Mouse (Mus musculus): Measurements from ENCODE around the gene Ttc7.

DNA sequence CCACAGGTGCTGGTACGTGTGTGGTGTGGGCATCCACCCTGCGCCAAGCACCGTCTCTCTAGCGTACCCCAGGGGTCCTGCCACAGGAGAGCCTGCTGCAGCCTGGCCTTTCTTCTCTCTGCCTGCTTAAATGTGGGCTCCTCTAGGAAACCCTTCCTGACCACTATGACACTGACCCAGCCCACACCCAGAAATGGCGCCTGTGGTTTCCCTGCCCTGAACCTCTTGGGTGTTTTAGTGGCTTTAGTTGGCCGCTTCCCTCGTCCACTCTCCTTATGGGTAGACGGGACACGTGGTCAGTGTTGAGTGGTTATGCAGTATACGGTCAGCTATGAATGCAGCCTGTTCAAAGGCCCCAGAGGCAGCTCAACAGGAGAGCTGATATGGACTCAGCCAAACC lies 85.8 kb downstream of the Ttc7 start:
- TF ChIP-seq CTCF (IDR thresholded peaks at IDR 0.05; ENCODE audit: extremely low read depth, insufficient read depth, insufficient read length, insufficient replicate concordance) (no peak), POLR2A (IDR thresholded peaks at IDR 0.05; ENCODE audit: low read depth, low read length) (no peak)
